26 mouse cellular contexts compared by ENCODE assay signal in genomic region chr17:32160882-32161281, GRCm38 (mm10). TPM values are rescaled to one million over a fixed set of nuclear protein-coding genes. Genes with fewer than 3 reads are reported as not detected.
DNase-seq lines count a peak whose midpoint lies in the region; ATAC-seq and TF ChIP-seq lines count a peak whose summit lies in the region.
"Had no signal": no experiment of that assay in that cellular context is flagged by ENCODE, and none has a peak within 500 bp of the region (broad histone marks: within the 10 kb centered on the region; RNA-seq: fewer than 3 reads in every experiment).

No protein-coding gene starts in this region.

- no peak overlapping the region for H3K4me2 ChIP-seq in lung, postnatal 0 days (replicated peaks; ENCODE audit: low read depth, low read length)
- H3K4me2 ChIP-seq in midbrain, postnatal 0 days (ENCODE audit: low read depth, low read length, poor library complexity, severe bottlenecking), result no peak overlapping the region
- H3K4me2 ChIP-seq: forebrain, embryonic 15.5 days; hindbrain, embryonic 12.5 days; liver, embryonic 11.5 days; midbrain, embryonic 12.5 days had no signal

- H3K9ac ChIP-seq in lung, postnatal 0 days (replicated peaks; ENCODE audit: low read depth), result no peak overlapping the region
- H3K9ac ChIP-seq in midbrain, postnatal 0 days (replicated peaks; ENCODE audit: low read length, poor library complexity, severe bottlenecking), result no peak overlapping the region
- H3K9ac ChIP-seq: forebrain, embryonic 15.5 days; hindbrain, embryonic 12.5 days; limb, embryonic 13.5 days; lung, embryonic 15.5 days; midbrain, embryonic 12.5 days had no signal

- 60% methylated on average over 4 of the region's 4 CpGs for WGBS in lung, postnatal 0 days
- WGBS in embryonic facial prominence, embryonic 10.5 days, result 86% methylated on average over 4 of the region's 4 CpGs
- 79% methylated on average over 4 of the region's 4 CpGs for WGBS in midbrain, postnatal 0 days

- TF ChIP-seq CTCF in gastrocnemius, adult 2 months (IDR thresholded peaks at IDR 0.05), result no peak
- no peak for TF ChIP-seq CTCF in lung, postnatal 0 days (IDR thresholded peaks at IDR 0.05)
- no peak for TF ChIP-seq CTCF in midbrain, postnatal 0 days (IDR thresholded peaks at IDR 0.05)

- peak overlapping the region; percentile 74 for H3K27ac ChIP-seq in gastrocnemius, adult 2 months
- no peak overlapping the region for H3K27ac ChIP-seq in lung, postnatal 0 days (ENCODE audit: low read length)
- H3K27ac ChIP-seq in embryonic facial prominence, embryonic 10.5 days (replicated peaks), result no peak overlapping the region
- H3K27ac ChIP-seq in midbrain, postnatal 0 days (ENCODE audit: low read depth, low read length), result no peak overlapping the region
- H3K27ac ChIP-seq: forebrain, embryonic 10.5 days; forebrain, embryonic 15.5 days; heart, embryonic 10.5 days; hindbrain, embryonic 12.5 days; limb, embryonic 13.5 days; lung, embryonic 15.5 days; midbrain, embryonic 12.5 days had no signal

- no peaks in the 10 kb centered on the region for H3K36me3 ChIP-seq in lung, postnatal 0 days (ENCODE audit: insufficient read depth, low read length)
- peaks cover 66% of the 10 kb centered on the region for H3K36me3 ChIP-seq in embryonic facial prominence, embryonic 10.5 days (replicated peaks)
- no peaks in the 10 kb centered on the region; the same call in 1 of the 2 replicates for H3K36me3 ChIP-seq in midbrain, postnatal 0 days (ENCODE audit: insufficient read depth, low read length)
- H3K36me3 ChIP-seq: forebrain, embryonic 15.5 days had no signal

- intact Hi-C loops in gastrocnemius, adult 2 months (cut with DNase I), result loop anchor here (5.0 kb wide), 1 partner anchor 46 kb away; no protein-coding TSS in a partner anchor

- H3K4me1 ChIP-seq in lung, postnatal 0 days (ENCODE audit: insufficient read depth, low read depth, low read length), result no peaks in the 10 kb centered on the region; the same call in 1 of the 2 replicates
- H3K4me1 ChIP-seq in embryonic facial prominence, embryonic 10.5 days, result peaks cover 46% of the 10 kb centered on the region
- H3K4me1 ChIP-seq in midbrain, postnatal 0 days (ENCODE audit: insufficient read depth, low read length), result no peaks in the 10 kb centered on the region

- no peaks in the 10 kb centered on the region for H3K9me3 ChIP-seq in lung, postnatal 0 days (ENCODE audit: low read length)
- H3K9me3 ChIP-seq in embryonic facial prominence, embryonic 10.5 days, result no peaks in the 10 kb centered on the region
- H3K9me3 ChIP-seq in midbrain, postnatal 0 days (ENCODE audit: low read length), result no peaks in the 10 kb centered on the region
- H3K9me3 ChIP-seq: forebrain, embryonic 10.5 days; forebrain, embryonic 15.5 days; heart, embryonic 10.5 days; hindbrain, embryonic 12.5 days; limb, embryonic 13.5 days; lung, embryonic 15.5 days; megakaryocyte, embryonic 14.5 days; midbrain, embryonic 12.5 days had no signal

- H3K4me3 ChIP-seq in gastrocnemius, adult 2 months, result peak overlapping the region; percentile 75; the same call in 1 of the 2 replicates
- no peak overlapping the region for H3K4me3 ChIP-seq in lung, postnatal 0 days (ENCODE audit: low read depth, low read length)
- peak overlapping the region; percentile 11; the same call in 1 of the 2 replicates for H3K4me3 ChIP-seq in embryonic facial prominence, embryonic 10.5 days
- H3K4me3 ChIP-seq in midbrain, postnatal 0 days (ENCODE audit: low read depth, low read length), result no peak overlapping the region
- H3K4me3 ChIP-seq: forebrain, embryonic 10.5 days; forebrain, embryonic 15.5 days; heart, embryonic 10.5 days; hindbrain, embryonic 12.5 days; limb, embryonic 13.5 days; lung, embryonic 15.5 days; megakaryocyte, embryonic 14.5 days; midbrain, embryonic 12.5 days had no signal

- no peak for ATAC-seq in lung, postnatal 0 days
- ATAC-seq in midbrain, postnatal 0 days (ENCODE audit: low FRiP score), result no peak
- no peak for ATAC-seq in erythroblast, adult 5-6 weeks (replicated peaks; ENCODE audit: low FRiP score, poor library complexity, severe bottlenecking)
- ATAC-seq: forebrain, embryonic 15.5 days; intestine, postnatal 0 days had no signal

- no peak for TF ChIP-seq EP300 in lung, postnatal 0 days (IDR thresholded peaks at IDR 0.05)

- DNase-seq in gastrocnemius, adult 2 months, result no peak
- DNase-seq in gastrocnemius, adult 8-10 months (ENCODE audit: low spot score in 2 of 2), result no peak
- DNase-seq in lung, postnatal 0 days (ENCODE audit: low spot score), result peak; percentile 16
- no peak for DNase-seq in lung, postnatal 4 days
- no peak for DNase-seq in embryonic facial prominence, embryonic 10.5 days (ENCODE audit: low spot score)
- DNase-seq in midbrain, postnatal 0 days (ENCODE audit: low spot score), result no peak
- DNase-seq: adrenal gland, adult 8-10 months; cerebellum, adult 8-10 months; cerebellum, postnatal 25 days; kidney, adult 9 months; kidney, postnatal 10 days; layer of hippocampus, adult 9-11 months; lung, postnatal 36 days had no signal

- peaks cover 4% of the 10 kb centered on the region; the same call in 1 of the 2 replicates for H3K27me3 ChIP-seq in lung, postnatal 0 days (replicated peaks; ENCODE audit: insufficient read depth, low read length)
- H3K27me3 ChIP-seq in embryonic facial prominence, embryonic 10.5 days (replicated peaks; ENCODE audit: low read depth, poor library complexity, severe bottlenecking), result peaks cover 23% of the 10 kb centered on the region
- no peaks in the 10 kb centered on the region for H3K27me3 ChIP-seq in midbrain, postnatal 0 days (ENCODE audit: insufficient read depth, low read length)
- H3K27me3 ChIP-seq: forebrain, embryonic 15.5 days; hindbrain, embryonic 12.5 days; limb, embryonic 13.5 days; lung, embryonic 15.5 days; midbrain, embryonic 12.5 days had no signal

RNA-seq across cellular contexts. Expression of gene Notch3, which starts 5.8 kb away (rescaled TPM):
- 10 to 100 TPM; 10.7 to 14.8 TPM for total RNA-seq in gastrocnemius, adult 2 months (2021)
- 10 to 100 TPM in 1 of 4 experiments, 1 to 10 TPM in 3; 7.3 to 10.6 (median 8.4) TPM for total RNA-seq in gastrocnemius, adult 8-10 months (2022)
- polyA plus RNA-seq in lung, postnatal 0 days (2015; fragmentation: Nextera tagmentation; extraction: Ambion mirVana), result 8.3 and 9.7 TPM in 2 replicates
- polyA plus RNA-seq in embryonic facial prominence, embryonic 10.5 days (2016; fragmentation: Nextera tagmentation; extraction: Ambion mirVana), result 23.7 and 24.5 TPM in 2 replicates
- total RNA-seq in midbrain, postnatal 0 days (2014; rRNA removed), result 42.4 and 43.9 TPM in 2 replicates
- 5.2 and 5.7 TPM in 2 replicates for polyA plus RNA-seq in midbrain, postnatal 0 days (2015; fragmentation: Nextera tagmentation; extraction: Ambion mirVana)
- total RNA-seq in erythroblast, adult 5-6 weeks (2015; ENCODE audit: low replicate concordance), result not detected in 2 replicates
- total RNA-seq in erythroblast, adult 5-6 weeks (2017; ENCODE audit: low replicate concordance), result 0.09 and 0.14 TPM in 2 replicates

RNA-seq across cellular contexts. Expression of gene Ephx3, which starts 28.5 kb away (rescaled TPM):
- under 1 TPM; 0.25 to 0.61 TPM for total RNA-seq in gastrocnemius, adult 2 months (2021)
- total RNA-seq in gastrocnemius, adult 8-10 months (2022), result under 1 TPM in 2 of 4 experiments, not detected in 2; 0.24 TPM
- polyA plus RNA-seq in lung, postnatal 0 days (2015; fragmentation: Nextera tagmentation; extraction: Ambion mirVana), result 0.23 and 0.36 TPM in 2 replicates
- polyA plus RNA-seq in embryonic facial prominence, embryonic 10.5 days (2016; fragmentation: Nextera tagmentation; extraction: Ambion mirVana), result 0.12 TPM in 1 of 2 replicates, not detected in the other
- total RNA-seq in midbrain, postnatal 0 days (2014; rRNA removed), result 1.1 TPM in 2 replicates
- polyA plus RNA-seq in midbrain, postnatal 0 days (2015; fragmentation: Nextera tagmentation; extraction: Ambion mirVana), result 0.70 and 0.80 TPM in 2 replicates
- total RNA-seq in erythroblast, adult 5-6 weeks (2015; ENCODE audit: low replicate concordance), result 1.9 TPM in 1 of 2 replicates, not detected in the other
- 0.68 TPM in 1 of 2 replicates, not detected in the other for total RNA-seq in erythroblast, adult 5-6 weeks (2017; ENCODE audit: low replicate concordance)
- polyA plus RNA-seq: embryonic facial prominence, embryonic 11.5 days; heart, embryonic 10.5 days; intestine, postnatal 0 days; liver, embryonic 11.5 days; liver, embryonic 16.5 days had no signal

Comparison
In these comparisons a context has a peak if more than half of its experiments do, and no peak if none do; other contexts are left out.
1. H3K4me3 ChIP-seq: peak in gastrocnemius, adult 2 months (single experiment) and embryonic facial prominence, embryonic 10.5 days (single experiment); none in lung, postnatal 0 days (single experiment) and midbrain, postnatal 0 days (single experiment).
2. RNA of gene Notch3, which starts 5.8 kb away (total RNA-seq): 42.4 to 43.9 TPM in midbrain, postnatal 0 days, 10.7 to 14.8 TPM in gastrocnemius, adult 2 months and 7.3 to 10.6 TPM in gastrocnemius, adult 8-10 months; 0.09 to 0.14 TPM in erythroblast, adult 5-6 weeks; every median in the first group is over 4 times any median in the second.